ENCODE assay signal across 18 mouse cellular contexts in the genomic region with DNA sequence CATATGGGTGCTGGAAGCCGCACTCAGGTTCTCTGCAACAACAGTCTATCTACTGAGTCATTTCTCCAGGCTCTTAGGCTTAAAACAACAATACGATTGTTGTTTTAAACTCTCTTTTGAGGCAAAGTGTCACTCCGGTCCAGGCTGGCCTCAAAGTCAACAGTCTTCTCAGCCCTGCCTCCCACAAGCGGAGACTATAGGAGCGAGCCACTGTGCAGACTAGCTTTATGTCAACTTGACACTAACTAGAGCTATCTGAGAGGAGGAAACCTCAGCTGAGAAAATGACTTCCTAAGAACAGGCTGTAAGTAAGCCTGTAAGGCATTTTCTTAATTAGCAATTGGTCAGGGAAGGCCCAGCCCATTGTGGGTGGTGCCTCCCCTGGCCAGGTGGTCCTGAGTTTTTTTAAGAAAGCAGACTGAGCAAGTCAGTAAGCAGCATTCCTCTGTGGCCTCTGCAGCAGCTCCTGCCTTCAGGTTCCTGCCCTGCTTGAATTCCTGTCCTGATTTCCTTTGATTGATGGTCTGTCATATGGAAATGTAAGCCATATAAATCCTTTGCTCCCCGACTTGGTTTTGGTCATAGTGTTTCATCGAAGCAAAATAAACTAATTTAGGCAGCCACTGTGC.
"Had no signal": no experiment of that assay in that cellular context is flagged by ENCODE, and none has a peak within 500 bp of the region (broad histone marks: within the 10 kb centered on the region; RNA-seq: fewer than 3 reads in every experiment).

No protein-coding gene starts in this region.

- H3K27ac ChIP-seq: left cerebral cortex, adult 2 months; liver, embryonic 13.5 days; midbrain, embryonic 12.5 days; midbrain, embryonic 15.5 days; neural tube, embryonic 12.5 days; neural tube, embryonic 15.5 days; stomach, embryonic 15.5 days had no signal

- H3K4me3 ChIP-seq: left cerebral cortex, adult 2 months; liver, embryonic 13.5 days; midbrain, embryonic 12.5 days; midbrain, embryonic 15.5 days; neural tube, embryonic 12.5 days; neural tube, embryonic 15.5 days; stomach, embryonic 15.5 days had no signal

- H3K36me3 ChIP-seq: liver, embryonic 13.5 days; midbrain, embryonic 12.5 days; midbrain, embryonic 15.5 days; neural tube, embryonic 12.5 days; neural tube, embryonic 15.5 days; stomach, embryonic 15.5 days had no signal

- H3K27me3 ChIP-seq: midbrain, embryonic 12.5 days; midbrain, embryonic 15.5 days; neural tube, embryonic 12.5 days; neural tube, embryonic 15.5 days; stomach, embryonic 15.5 days had no signal

- DNase-seq: kidney, adult 18-20 months; kidney, postnatal 14 days; layer of hippocampus, postnatal 36 days; liver, embryonic 13.5 days; lung, adult 2 months; lung, postnatal 14 days; lung, postnatal 4 days; right cerebral cortex, adult 18-20 months; right cerebral cortex, postnatal 25 days; spleen, adult 18-20 months; thymus, postnatal 25 days had no signal

- H3K4me2 ChIP-seq: liver, embryonic 13.5 days; midbrain, embryonic 12.5 days; midbrain, embryonic 15.5 days; neural tube, embryonic 12.5 days; neural tube, embryonic 15.5 days; stomach, embryonic 15.5 days had no signal

- ATAC-seq: intestine, embryonic 16.5 days; midbrain, embryonic 15.5 days had no signal

- H3K4me1 ChIP-seq: midbrain, embryonic 12.5 days; midbrain, embryonic 15.5 days; neural tube, embryonic 12.5 days; neural tube, embryonic 15.5 days had no signal

- H3K9me3 ChIP-seq: liver, embryonic 13.5 days; midbrain, embryonic 12.5 days; midbrain, embryonic 15.5 days; neural tube, embryonic 12.5 days; neural tube, embryonic 15.5 days; stomach, embryonic 15.5 days had no signal

- H3K9ac ChIP-seq: liver, embryonic 13.5 days; midbrain, embryonic 12.5 days; midbrain, embryonic 15.5 days; neural tube, embryonic 12.5 days; neural tube, embryonic 15.5 days; stomach, embryonic 15.5 days had no signal
